Mouse (Mus musculus): ENCODE data around the gene B3gnt9. TPM values are rescaled to one million over a fixed set of nuclear protein-coding genes. Genes with fewer than 3 reads are reported as not detected.

Gene B3gnt9
- polyA plus RNA-seq, 1 experiment from 2014 or later, result 3.2 TPM

DNA sequence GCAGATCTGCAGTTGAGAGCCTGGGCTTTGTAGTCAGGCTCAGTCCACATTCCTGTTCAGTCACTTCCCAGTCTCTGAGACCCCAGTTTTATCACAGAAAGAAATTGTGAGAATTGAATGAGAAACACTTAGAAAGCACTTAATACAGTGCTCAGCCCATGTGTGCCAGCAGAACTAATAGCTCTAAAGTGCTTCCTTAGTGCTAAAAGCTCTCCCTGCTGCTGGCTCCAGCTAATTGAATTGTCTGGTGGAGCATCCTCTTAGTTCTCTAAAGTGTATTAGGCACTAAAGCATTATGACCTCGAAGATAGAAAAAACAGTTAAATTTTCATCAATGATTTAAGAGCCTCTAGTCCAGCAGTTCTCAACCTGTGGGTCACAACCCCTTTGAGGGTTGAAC lies 49.2 kb downstream of the B3gnt9 start:
- peaks cover 15% of the 10 kb centered on the region for H3K4me1 ChIP-seq (replicated peaks)
- WGBS (ENCODE audit: insufficient replicate concordance), result 58% methylated on average over 1 of the region's 1 CpGs
- H3K4me3 ChIP-seq (replicated peaks), result no peak overlapping the region
- no peak overlapping the region for H3K9ac ChIP-seq
- H3K27ac ChIP-seq, result no peak overlapping the region
- peaks cover 4% of the 10 kb centered on the region; the same call in 1 of the 2 replicates for H3K36me3 ChIP-seq
- no peak for ATAC-seq (ENCODE audit: low read depth)
- H3K4me2 ChIP-seq, result no peak overlapping the region
- DNase-seq, result no peak
- H3K27me3 ChIP-seq, result no peaks in the 10 kb centered on the region
- H3K9me3 ChIP-seq (replicated peaks), result no peaks in the 10 kb centered on the region

Other genes with a start within 250 kb of the B3gnt9 start
- gene Ces3a, start 206.6 kb downstream of the B3gnt9 start, polyA plus RNA-seq (2015; fragmentation: Nextera tagmentation; extraction: Ambion mirVana), result 0.09 and 0.24 TPM in 2 replicates
- not detected in 2 replicates for gene Ces3b, start 171.4 kb downstream of the B3gnt9 start, polyA plus RNA-seq (2015; fragmentation: Nextera tagmentation; extraction: Ambion mirVana)
- not detected in 2 replicates for gene Ces4a, start 123.4 kb downstream of the B3gnt9 start, polyA plus RNA-seq (2015; fragmentation: Nextera tagmentation; extraction: Ambion mirVana)
- gene Cbfb, start 84.5 kb downstream of the B3gnt9 start, polyA plus RNA-seq (2015; fragmentation: Nextera tagmentation; extraction: Ambion mirVana), result 8.9 and 11.5 TPM in 2 replicates
- 13.5 and 16.0 TPM in 2 replicates for gene D230025D16Rik, start 30.0 kb downstream of the B3gnt9 start, polyA plus RNA-seq (2015; fragmentation: Nextera tagmentation; extraction: Ambion mirVana)
- 16.2 and 16.7 TPM in 2 replicates for gene Tradd, start 9.5 kb upstream of the B3gnt9 start, polyA plus RNA-seq (2015; fragmentation: Nextera tagmentation; extraction: Ambion mirVana)
- 0.98 and 1.1 TPM in 2 replicates for gene Fbxl8, start 9.5 kb upstream of the B3gnt9 start, polyA plus RNA-seq (2015; fragmentation: Nextera tagmentation; extraction: Ambion mirVana)
- 0.10 TPM in 1 of 2 replicates, not detected in the other for gene Hsf4, start 14.6 kb upstream of the B3gnt9 start, polyA plus RNA-seq (2015; fragmentation: Nextera tagmentation; extraction: Ambion mirVana)
- gene Nol3, start 21.0 kb upstream of the B3gnt9 start, polyA plus RNA-seq (2015; fragmentation: Nextera tagmentation; extraction: Ambion mirVana), result 0.10 and 0.14 TPM in 2 replicates
- gene 4931428F04Rik, start 34.7 kb upstream of the B3gnt9 start, polyA plus RNA-seq (2015; fragmentation: Nextera tagmentation; extraction: Ambion mirVana), result 0.60 and 1.1 TPM in 2 replicates
- gene Exoc3l, start 40.9 kb upstream of the B3gnt9 start, polyA plus RNA-seq (2015; fragmentation: Nextera tagmentation; extraction: Ambion mirVana), result 6.2 and 6.7 TPM in 2 replicates
- gene E2f4, start 42.5 kb upstream of the B3gnt9 start, polyA plus RNA-seq (2015; fragmentation: Nextera tagmentation; extraction: Ambion mirVana), result 187 and 232 TPM in 2 replicates
- 2.1 and 2.8 TPM in 2 replicates for gene Elmo3, start 50.4 kb upstream of the B3gnt9 start, polyA plus RNA-seq (2015; fragmentation: Nextera tagmentation; extraction: Ambion mirVana)
- gene Lrrc29, start 71.1 kb upstream of the B3gnt9 start, polyA plus RNA-seq (2015; fragmentation: Nextera tagmentation; extraction: Ambion mirVana), result 9.4 and 9.5 TPM in 2 replicates
- 103 and 108 TPM in 2 replicates for gene Tmem208, start 71.2 kb upstream of the B3gnt9 start, polyA plus RNA-seq (2015; fragmentation: Nextera tagmentation; extraction: Ambion mirVana)
- gene Fhod1, start 92.8 kb upstream of the B3gnt9 start, polyA plus RNA-seq (2015; fragmentation: Nextera tagmentation; extraction: Ambion mirVana), result 0.66 and 0.71 TPM in 2 replicates
- gene Slc9a5, start 93.7 kb upstream of the B3gnt9 start, polyA plus RNA-seq (2015; fragmentation: Nextera tagmentation; extraction: Ambion mirVana), result 0.14 and 0.15 TPM in 2 replicates
- gene Plekhg4, start 118.1 kb upstream of the B3gnt9 start, polyA plus RNA-seq (2015; fragmentation: Nextera tagmentation; extraction: Ambion mirVana), result 0.05 and 0.09 TPM in 2 replicates
- gene Kctd19, start 158.3 kb upstream of the B3gnt9 start, polyA plus RNA-seq (2015; fragmentation: Nextera tagmentation; extraction: Ambion mirVana), result not detected in 2 replicates
- 0.15 and 0.16 TPM in 2 replicates for gene Lrrc36, start 158.4 kb upstream of the B3gnt9 start, polyA plus RNA-seq (2015; fragmentation: Nextera tagmentation; extraction: Ambion mirVana)
- 1.6 and 1.8 TPM in 2 replicates for gene Tppp3, start 216.4 kb upstream of the B3gnt9 start, polyA plus RNA-seq (2015; fragmentation: Nextera tagmentation; extraction: Ambion mirVana)
- 2.1 TPM in 2 replicates for gene Zdhhc1, start 241.7 kb upstream of the B3gnt9 start, polyA plus RNA-seq (2015; fragmentation: Nextera tagmentation; extraction: Ambion mirVana)

Measured in liver, embryonic 13.5 days (tissue).